Mouse (Mus musculus) gastrocnemius, adult 2 months (tissue): Measurements from ENCODE around the gene Pogk. TPM values are rescaled to one million over a fixed set of nuclear protein-coding genes. Genes with fewer than 3 reads are reported as not detected.

Experiments
- DNase-seq: peaks from one replicate; pipeline ENCODE4 v3.0.0; 2022
- H3K27ac ChIP-seq: fragments of 200-600 bp; 2 replicates; pipeline ENCODE4 v1.8.1; 2022; ENCODE audit warnings: mild to moderate bottlenecking
- H3K4me3 ChIP-seq: fragments of 200-600 bp; 2 replicates; pipeline ENCODE4 v1.8.1; 2022; ENCODE audit warnings: mild to moderate bottlenecking, moderate library complexity
- CTCF ChIP-seq: fragments of 200-600 bp; IDR thresholded peaks from 2 replicates; pipeline ENCODE4 v1.8.1; 2022; ENCODE audit warnings: antibody characterized with exemption, mild to moderate bottlenecking, moderate library complexity
- intact Hi-C: fragments of 180-260 bp; cut with DNase I; formaldehyde crosslinking; loops from one replicate; pipeline ENCODE4 v1.15.1; 2025
- total RNA-seq, 2 experiments: library from RNA; stranded (reverse); gene quantifications; 2 replicates each; pipeline ENCODE4 v1.2.3; 2021

Pogk gene
- total RNA-seq, 2 experiments from 2014 or later: 12.2 to 12.7 TPM

DNA sequence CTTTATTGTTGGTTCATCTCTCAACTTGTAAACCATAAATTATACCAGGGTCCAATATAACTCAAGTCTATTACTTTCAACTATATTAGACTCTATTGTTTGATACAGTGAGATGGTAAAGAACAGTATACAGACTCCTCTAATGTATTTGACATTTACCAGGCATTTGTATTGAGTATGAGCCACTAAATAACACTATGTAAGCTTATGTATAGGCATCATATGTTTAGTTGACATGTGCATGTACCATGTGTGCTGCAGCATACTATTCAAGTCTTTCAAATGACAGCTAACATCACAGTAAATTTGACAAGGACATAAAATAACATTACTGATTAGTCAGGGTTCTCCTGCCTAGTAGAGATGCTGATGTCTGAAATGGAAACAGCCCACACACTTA lies 46.5 kb downstream of the Pogk start:
- no peak overlapping the region for H3K4me3 ChIP-seq
- TF ChIP-seq CTCF: no peak

GRCm38 (mm10) chr1:166362659-166363058 lies 47.0 kb downstream of the Pogk start:
- Histone ChIP-seq H3K27ac (no peak overlapping the region), H3K4me3 (no peak overlapping the region)
- intact Hi-C loops: no loop called here
- TF ChIP-seq CTCF: no peak
- no peak for DNase-seq

More for the DNA sequence above, 46.5 kb downstream of the Pogk start:
- intact Hi-C loops: no loop called here
- H3K27ac ChIP-seq: no peak overlapping the region
- DNase-seq: no peak

DNA sequence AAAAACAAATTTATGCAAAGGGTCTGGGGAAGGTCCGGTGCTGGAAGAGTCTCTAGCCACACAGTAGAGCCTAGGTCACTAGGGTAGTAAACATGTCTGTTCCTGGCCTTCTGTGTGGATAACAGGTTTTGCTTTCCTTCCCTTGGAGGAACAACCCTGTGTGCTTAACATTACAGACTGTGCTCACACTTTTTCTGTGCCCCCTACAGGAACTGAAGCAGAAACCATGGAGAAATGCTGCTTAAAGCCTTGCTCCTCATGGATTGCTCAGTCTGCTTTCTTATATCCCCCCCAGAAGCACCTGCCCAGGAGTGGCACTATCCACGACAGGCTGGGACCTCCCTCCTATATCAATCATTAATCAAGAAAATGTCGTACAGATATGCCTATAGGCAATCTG lies 47.8 kb downstream of the Pogk start:
- no peak for DNase-seq
- no peak for TF ChIP-seq CTCF

GRCm38 (mm10) chr1:166360896-166361295 lies 48.8 kb downstream of the Pogk start:
- no peak overlapping the region for H3K27ac ChIP-seq
- TF ChIP-seq CTCF: no peak
- intact Hi-C loops: loop anchor here (2.0 kb wide), 1 partner anchor 200 kb away; no protein-coding TSS in a partner anchor
- no peak for DNase-seq
- H3K4me3 ChIP-seq: no peak overlapping the region

More for the DNA sequence above, 47.8 kb downstream of the Pogk start:
- Histone ChIP-seq H3K27ac (no peak overlapping the region), H3K4me3 (no peak overlapping the region)
- intact Hi-C loops: loop anchor here (2.0 kb wide), 1 partner anchor 201 kb away; no protein-coding TSS in a partner anchor

- TF ChIP-seq CTCF: peak; percentile 98
- Histone ChIP-seq H3K27ac (no peak overlapping the region), H3K4me3 (no peak overlapping the region)
- peak; percentile 92 for DNase-seq
- intact Hi-C loops: loop anchor here (2.0 kb wide), 1 partner anchor 200 kb away; no protein-coding TSS in a partner anchor
These were observed 49.4 kb downstream of the Pogk start for GRCm38 (mm10) chr1:166360157-166360855.

GRCm38 (mm10) chr1:166349751-166350150 lies 59.9 kb downstream of the Pogk start:
- TF ChIP-seq CTCF: no peak
- Histone ChIP-seq H3K27ac (no peak overlapping the region), H3K4me3 (no peak overlapping the region)
- DNase-seq: no peak
- intact Hi-C loops: no loop called here

- H3K27ac ChIP-seq: no peak overlapping the region
- no peak overlapping the region for H3K4me3 ChIP-seq
- no peak for TF ChIP-seq CTCF
- intact Hi-C loops: no loop called here
- DNase-seq: no peak
These were observed 60.3 kb downstream of the Pogk start for GRCm38 (mm10) chr1:166349341-166349740.

GRCm38 (mm10) chr1:166346906-166347305 lies 62.8 kb downstream of the Pogk start:
- DNase-seq: no peak
- intact Hi-C loops: no loop called here
- Histone ChIP-seq H3K4me3 (no peak overlapping the region), H3K27ac (no peak overlapping the region)
- no peak for TF ChIP-seq CTCF

DNA sequence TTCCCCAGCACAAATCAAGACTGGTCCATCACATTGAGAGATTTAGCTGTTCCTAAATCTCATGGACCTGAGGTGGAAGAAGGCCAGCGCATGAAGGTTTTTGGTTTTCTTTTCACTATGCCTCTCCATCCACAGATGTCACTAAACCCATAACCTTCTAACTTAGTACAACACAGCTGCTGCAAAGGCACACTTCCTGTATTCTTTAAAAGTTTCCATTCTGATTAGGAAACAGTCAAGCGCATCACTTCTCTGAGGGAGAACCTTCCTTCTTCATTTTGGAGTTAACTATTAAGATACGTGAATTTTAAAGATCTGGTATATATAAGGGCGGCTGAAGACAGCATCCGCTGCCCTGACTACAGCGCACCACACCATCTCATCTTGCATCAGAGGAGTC lies 64.1 kb downstream of the Pogk start:
- intact Hi-C loops: no loop called here
- no peak for TF ChIP-seq CTCF

DNA sequence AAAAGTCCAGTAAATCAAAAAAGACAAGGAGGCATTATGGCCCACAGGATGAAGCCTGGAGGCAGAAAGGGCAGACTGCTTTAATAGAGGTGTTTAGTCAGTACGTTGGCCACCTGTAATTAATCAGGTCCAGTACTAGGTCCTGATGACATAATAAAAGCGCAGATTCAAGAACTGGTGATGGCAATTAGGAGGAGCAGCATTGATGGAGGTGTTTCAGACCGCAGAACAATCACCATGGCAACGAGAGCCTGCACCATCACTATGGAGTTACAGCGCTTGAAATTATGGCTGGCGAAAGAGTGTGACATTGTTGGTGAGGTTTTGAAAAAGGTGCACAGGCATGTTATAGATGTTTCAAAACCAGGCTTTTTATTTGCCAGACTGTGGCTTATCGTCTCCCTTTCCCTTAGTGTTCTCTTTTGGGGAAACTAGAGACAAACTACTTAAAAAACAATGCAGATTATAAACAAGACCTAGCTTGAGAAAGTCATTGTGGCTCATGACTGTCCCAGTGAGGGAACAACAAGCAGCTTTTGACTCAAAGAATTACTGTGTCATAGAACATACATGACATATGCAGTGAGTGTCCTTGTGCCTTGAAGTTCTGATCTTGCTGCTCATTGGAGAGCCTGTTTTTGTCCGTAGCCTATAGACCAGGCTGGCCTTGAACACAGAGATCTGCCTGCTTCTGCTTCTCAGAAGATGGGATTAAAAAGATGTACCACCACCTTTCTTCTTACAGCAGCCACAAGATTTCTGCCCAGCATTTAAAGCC lies 65.2 kb downstream of the Pogk start:
- DNase-seq: no peak
- Histone ChIP-seq H3K27ac (no peak overlapping the region), H3K4me3 (no peak overlapping the region)
- no peak for TF ChIP-seq CTCF
- intact Hi-C loops: no loop called here

More for the DNA sequence above, 64.1 kb downstream of the Pogk start:
- DNase-seq: no peak
- no peak overlapping the region for H3K27ac ChIP-seq
- H3K4me3 ChIP-seq: no peak overlapping the region

GRCm38 (mm10) chr1:166343586-166343985 lies 66.1 kb downstream of the Pogk start:
- Histone ChIP-seq H3K27ac (no peak overlapping the region), H3K4me3 (no peak overlapping the region)
- no peak for TF ChIP-seq CTCF
- intact Hi-C loops: no loop called here
- DNase-seq: no peak

DNA sequence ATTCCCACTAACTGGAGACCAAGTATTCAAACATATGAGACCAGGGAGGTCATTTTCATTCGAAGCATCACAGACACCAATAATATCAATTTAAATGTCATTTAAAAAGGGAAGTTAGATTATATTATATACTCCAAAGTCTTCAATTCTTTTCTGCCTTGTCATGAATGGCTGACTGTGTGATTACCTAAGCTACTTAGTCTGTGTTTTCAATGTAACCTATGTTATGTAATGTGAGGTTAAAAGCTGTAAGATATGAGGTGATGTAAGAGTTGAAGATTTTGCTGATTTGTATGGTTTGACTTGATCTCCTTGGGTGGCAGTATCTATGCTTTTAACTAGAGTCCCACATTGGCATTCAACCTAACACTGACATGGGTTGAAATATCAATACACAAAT lies 67.1 kb downstream of the Pogk start:
- Histone ChIP-seq H3K27ac (no peak overlapping the region), H3K4me3 (no peak overlapping the region)
- no peak for TF ChIP-seq CTCF
- intact Hi-C loops: no loop called here
- no peak for DNase-seq

GRCm38 (mm10) chr1:166342060-166342459 lies 67.6 kb downstream of the Pogk start:
- intact Hi-C loops: no loop called here
- Histone ChIP-seq H3K27ac (no peak overlapping the region), H3K4me3 (no peak overlapping the region)
- TF ChIP-seq CTCF: no peak
- no peak for DNase-seq
